Mouse (Mus musculus) T-cell, adult 66 days (primary cell): ENCODE data around the gene Gm38655. TPM values are rescaled to one million over a fixed set of nuclear protein-coding genes. Genes with fewer than 3 reads are reported as not detected.

ENCODE experiments used
- total RNA-seq, 2 experiments: library from RNA; stranded (reverse); gene quantifications; 3 replicates in 1 of 2; 4 replicates in 1 of 2; pipeline ENCODE4 v1.2.4; 2023

The Gm38655 gene
- not detected for total RNA-seq

GRCm38 (mm10) chr17:25175411-25175810 lies at the start of gene Gm38655:
Gm38655 (minus strand) TSS chr17:25175471.

GRCm38 (mm10) chr17:25188150-25189031 lies 13.1 kb upstream of the Gm38655 start, which contains the start of gene Unkl:
Unkl (plus strand) TSS chr17:25188397.

GRCm38 (mm10) chr17:25184129-25184691 lies 8.9 kb upstream of the Gm38655 start, which contains the start of gene BC003965:
BC003965 (plus strand) TSS chr17:25184554.

GRCm38 (mm10) chr17:25162161-25162560 lies 13.1 kb downstream of the Gm38655 start, which contains the start of gene Ccdc154:
Ccdc154 (plus strand) TSS chr17:25162461.

GRCm38 (mm10) chr17:25133275-25133698 lies 42.0 kb downstream of the Gm38655 start, which contains the start of gene Clcn7:
Clcn7 (plus strand) TSS chr17:25133391.

Other genes starting within 250 kb of the Gm38655 start
- gene Mapk8ip3, start 238.5 kb downstream of the Gm38655 start, total RNA-seq: 100 to 1,000 TPM; 222 to 255 TPM
- gene Jpt2, start 214.8 kb downstream of the Gm38655 start, total RNA-seq: 10 to 100 TPM; 20.0 to 29.0 TPM
- 10 to 100 TPM; 35.4 to 46.2 TPM for gene Cramp1l, start 159.7 kb downstream of the Gm38655 start, total RNA-seq
- gene Ift140, start 159.4 kb downstream of the Gm38655 start, total RNA-seq: 10 to 100 TPM; 23.8 to 24.9 TPM
- gene Tmem204, start 91.9 kb downstream of the Gm38655 start, total RNA-seq: not detected
- gene Telo2, start 59.5 kb downstream of the Gm38655 start, total RNA-seq: 10 to 100 TPM; 39.2 to 46.6 TPM
- gene Ptx4, start 54.7 kb downstream of the Gm38655 start, total RNA-seq: not detected
- gene Clcn7, start 42.1 kb downstream of the Gm38655 start, total RNA-seq: 10 to 100 TPM; 44.0 to 44.4 TPM
- under 1 TPM in 1 of 2 experiments, not detected in 1; 0.47 TPM for gene Ccdc154, start 13.0 kb downstream of the Gm38655 start, total RNA-seq
- gene BC003965, start 9.1 kb upstream of the Gm38655 start, total RNA-seq: 10 to 100 TPM; 16.3 to 19.8 TPM
- gene Unkl, start 12.9 kb upstream of the Gm38655 start, total RNA-seq: 10 to 100 TPM; 82.5 to 91.6 TPM
- 10 to 100 TPM; 45.8 to 46.1 TPM for gene Gnptg, start 64.7 kb upstream of the Gm38655 start, total RNA-seq
- gene Tsr3, start 64.7 kb upstream of the Gm38655 start, total RNA-seq: 10 to 100 TPM; 27.9 to 28.7 TPM
- gene Baiap3, start 80.9 kb upstream of the Gm38655 start, total RNA-seq: 10 to 100 TPM; 29.4 TPM
- 100 to 1,000 TPM; 421 to 426 TPM for gene Ube2i, start 99.2 kb upstream of the Gm38655 start, total RNA-seq
- gene Prss34, start 122.9 kb upstream of the Gm38655 start, total RNA-seq: under 1 TPM in 1 of 2 experiments, not detected in 1; 0.76 TPM
- not detected for gene Prss28, start 133.2 kb upstream of the Gm38655 start, total RNA-seq
- not detected for gene Prss29, start 143.2 kb upstream of the Gm38655 start, total RNA-seq
- 1 to 10 TPM in 1 of 2 experiments, not detected in 1; 1.1 TPM for gene Tpsab1, start 170.1 kb upstream of the Gm38655 start, total RNA-seq
- gene Tpsb2, start 190.8 kb upstream of the Gm38655 start, total RNA-seq: 1 to 10 TPM in 1 of 2 experiments, not detected in 1; 1.0 TPM
- not detected for gene Tpsg1, start 193.8 kb upstream of the Gm38655 start, total RNA-seq